ENCODE assay signal across 20 mouse cellular contexts in genomic region chr4:106505453-106506058, GRCm38 (mm10). TPM values are rescaled to one million over a fixed set of nuclear protein-coding genes. Genes with fewer than 3 reads are reported as not detected.
A peak's percentile ranks its signal among the peaks of the same experiment; 100 is the strongest.
DNase-seq lines count a peak whose midpoint lies in the region; ATAC-seq lines count a peak whose summit lies in the region.
"Had no signal": no experiment of that assay in that cellular context is flagged by ENCODE, and none has a peak within 500 bp of the region (broad histone marks: within the 10 kb centered on the region; RNA-seq: fewer than 3 reads in every experiment).

No protein-coding gene starts in this region.

- ATAC-seq in kidney, embryonic 16.5 days (ENCODE audit: low FRiP score, low TSS enrichment), result no peak; the same call in 1 of the 2 replicates
- ATAC-seq: forebrain, embryonic 16.5 days; intestine, embryonic 16.5 days had no signal

- intact Hi-C loops in heart, postnatal 36 days (cut with DNase I), result no loop called here
- intact Hi-C loops in left cerebral cortex, postnatal 36 days (cut with DNase I), result no loop called here

- no peaks in the 10 kb centered on the region for H3K9me3 ChIP-seq in kidney, embryonic 16.5 days (ENCODE audit: low read length)
- H3K9me3 ChIP-seq: midbrain, embryonic 12.5 days had no signal

- H3K4me2 ChIP-seq in kidney, embryonic 16.5 days (replicated peaks; ENCODE audit: low read depth, low read length), result no peak overlapping the region
- H3K4me2 ChIP-seq: hindbrain, embryonic 14.5 days; lung, embryonic 14.5 days; midbrain, embryonic 12.5 days had no signal

- H3K27ac ChIP-seq in kidney, embryonic 16.5 days (ENCODE audit: low read length), result no peak overlapping the region
- H3K27ac ChIP-seq: hindbrain, embryonic 14.5 days; midbrain, embryonic 12.5 days had no signal

- no peak overlapping the region for H3K4me3 ChIP-seq in kidney, embryonic 16.5 days (ENCODE audit: low read length)
- H3K4me3 ChIP-seq: midbrain, embryonic 12.5 days had no signal

- no peaks in the 10 kb centered on the region for H3K36me3 ChIP-seq in kidney, embryonic 16.5 days (ENCODE audit: insufficient read depth, low read length)
- H3K36me3 ChIP-seq: midbrain, embryonic 12.5 days had no signal

- H3K9ac ChIP-seq in kidney, embryonic 16.5 days (replicated peaks; ENCODE audit: low read length), result no peak overlapping the region
- H3K9ac ChIP-seq: hindbrain, embryonic 14.5 days; lung, embryonic 14.5 days; midbrain, embryonic 12.5 days had no signal

- peak; percentile 44 to 47 for DNase-seq in cerebellum, postnatal 10 days
- no peak for DNase-seq in cerebellum, adult 11 months
- DNase-seq in kidney, postnatal 10 days, result peak; percentile 59
- peak; percentile 11 for DNase-seq in heart, postnatal 36 days
- DNase-seq in lung, postnatal 14 days, result peak; percentile 23
- no peak for DNase-seq in left cerebral cortex, postnatal 36 days (ENCODE audit: low spot score in 2 of 2)
- DNase-seq in natural killer cell, adult 2 months (ENCODE audit: low spot score in 2 of 2), result no peak
- DNase-seq: adrenal gland, postnatal 36 days; liver; lung, embryonic 14.5 days had no signal

- no peaks in the 10 kb centered on the region for H3K4me1 ChIP-seq in kidney, embryonic 16.5 days (ENCODE audit: insufficient read depth, low read length)
- H3K4me1 ChIP-seq: midbrain, embryonic 12.5 days had no signal

- H3K27me3 ChIP-seq in kidney, embryonic 16.5 days (ENCODE audit: insufficient read depth, low read length), result no peaks in the 10 kb centered on the region
- H3K27me3 ChIP-seq: midbrain, embryonic 12.5 days had no signal

- 65% methylated on average over 14 of the region's 14 CpGs for WGBS in kidney, embryonic 16.5 days

RNA-seq across cellular contexts. Expression of gene Bsnd, which starts 13.5 kb away (rescaled TPM):
- polyA plus RNA-seq in kidney, embryonic 16.5 days (2015; fragmentation: Nextera tagmentation; extraction: Ambion mirVana), result 15.6 and 16.5 TPM in 2 replicates
- not detected for total RNA-seq in heart, postnatal 36 days (2021)
- total RNA-seq in left cerebral cortex, postnatal 36 days (2021), result not detected
- total RNA-seq: adrenal gland, postnatal 36 days; gastrocnemius, adult 18-20 months; left cerebral cortex, postnatal 14 days had no signal
- polyA plus RNA-seq: forebrain, embryonic 16.5 days; heart, embryonic 14.5 days; hindbrain, embryonic 14.5 days; intestine, embryonic 16.5 days; lung, embryonic 14.5 days; midbrain, embryonic 12.5 days; neural tube, embryonic 11.5 days had no signal

RNA-seq across cellular contexts. Expression of gene Pcsk9, which starts 41.4 kb away (rescaled TPM):
- 18.0 and 19.1 TPM in 2 replicates for polyA plus RNA-seq in kidney, embryonic 16.5 days (2015; fragmentation: Nextera tagmentation; extraction: Ambion mirVana)
- total RNA-seq in heart, postnatal 36 days (2021), result not detected
- 1 to 10 TPM; 3.6 to 3.7 TPM for total RNA-seq in left cerebral cortex, postnatal 36 days (2021)
- total RNA-seq: CH12.LX; gastrocnemius, adult 18-20 months had no signal

RNA-seq across cellular contexts. Expression of gene Dhcr24, which starts 55.3 kb away (rescaled TPM):
- polyA plus RNA-seq in kidney, embryonic 16.5 days (2015; fragmentation: Nextera tagmentation; extraction: Ambion mirVana), result 4.1 TPM in 2 replicates
- total RNA-seq in heart, postnatal 36 days (2021), result 1 to 10 TPM; 1.4 to 2.3 TPM
- total RNA-seq in left cerebral cortex, postnatal 36 days (2021), result 100 to 1,000 TPM in 1 of 2 experiments, 10 to 100 TPM in 1; 83.0 to 106 TPM

Comparison
In these comparisons a context has a peak if more than half of its experiments do, and no peak if none do; other contexts are left out.
1. DNase-seq: peak in cerebellum, postnatal 10 days (2 of 2), kidney, postnatal 10 days (single experiment), heart, postnatal 36 days (2 of 2) and lung, postnatal 14 days (single experiment); none in cerebellum, adult 11 months (single experiment), left cerebral cortex, postnatal 36 days (0 of 2) and natural killer cell, adult 2 months (0 of 2).
2. RNA of gene Pcsk9, which starts 41.4 kb away (total RNA-seq): 3.6 to 3.7 TPM in left cerebral cortex, postnatal 36 days; not detected in heart, postnatal 36 days; every median in the first group is over 4 times any median in the second.
3. RNA of gene Dhcr24, which starts 55.3 kb away (total RNA-seq): 83.0 to 106 TPM in left cerebral cortex, postnatal 36 days; 1.4 to 2.3 TPM in heart, postnatal 36 days; every median in the first group is over 10 times any median in the second.